Mouse (Mus musculus): ENCODE measurements around the gene Gm20498.
A peak's percentile ranks its signal among the peaks of the same experiment; 100 is the strongest.
"Not testable (repeated sequence)": the region's sequence is repeated elsewhere in the genome, so short reads cannot be mapped to it uniquely, and the experiment has no call there.

Gm20498 gene

GRCm38 (mm10) chr12:81532316-81533028 is at the start of gene Gm20498, which contains the start of gene Synj2bp:
TSS of gene Gm20498 (minus strand) at chr12:81532905.
TSS of gene Synj2bp (minus strand) at chr12:81532911.
- DNase-seq: peak; percentile 82

- no peak for DNase-seq
Observed at GRCm38 (mm10) chr12:81568374-81568773, 35.7 kb upstream of the Gm20498 start, which contains the start of gene Adam21. TSS of gene Adam21 (minus strand) at chr12:81568474.

- DNase-seq: no peak
Observed at GRCm38 (mm10) chr12:81567931-81568330, 35.2 kb upstream of the Gm20498 start.

- no peak for DNase-seq
Observed at GRCm38 (mm10) chr12:81564173-81564572, 31.5 kb upstream of the Gm20498 start.

- DNase-seq: no peak
Observed at GRCm38 (mm10) chr12:81549286-81549685, 16.6 kb upstream of the Gm20498 start.

- no peak for DNase-seq
Observed at GRCm38 (mm10) chr12:81547163-81547562, 14.5 kb upstream of the Gm20498 start.

- DNase-seq: no peak
Observed at GRCm38 (mm10) chr12:81533029-81533419, 319 bp upstream of the Gm20498 start.

- not testable (repeated sequence) for DNase-seq
Observed at GRCm38 (mm10) chr12:81530587-81530986, 2.1 kb downstream of the Gm20498 start.

GRCm38 (mm10) chr12:81496906-81497305 is 35.8 kb downstream of the Gm20498 start:
- DNase-seq: not testable (repeated sequence)

GRCm38 (mm10) chr12:81490491-81490890 is 42.2 kb downstream of the Gm20498 start:
- no peak for DNase-seq

GRCm38 (mm10) chr12:81485311-81485710 is 47.4 kb downstream of the Gm20498 start:
- no peak for DNase-seq

GRCm38 (mm10) chr12:81484727-81485191 is 47.9 kb downstream of the Gm20498 start, which contains the start of gene Cox16:
TSS of gene Cox16 (minus strand) at chr12:81485127.
- peak; percentile 85 for DNase-seq

GRCm38 (mm10) chr12:81484212-81484611 is 48.5 kb downstream of the Gm20498 start:
- no peak for DNase-seq

GRCm38 (mm10) chr12:81483656-81484055 is 49.0 kb downstream of the Gm20498 start:
- no peak for DNase-seq

- not testable (repeated sequence) for DNase-seq
Observed at GRCm38 (mm10) chr12:81459051-81459450, 73.7 kb downstream of the Gm20498 start.

GRCm38 (mm10) chr12:81438985-81439384 is 93.7 kb downstream of the Gm20498 start:
- not testable (repeated sequence) for DNase-seq

GRCm38 (mm10) chr12:81434778-81435177 is 97.9 kb downstream of the Gm20498 start:
- not testable (repeated sequence) for DNase-seq

- DNase-seq: no peak
Observed at GRCm38 (mm10) chr12:81421846-81422245, 110.9 kb downstream of the Gm20498 start, which contains the start of gene Adam4. TSS of gene Adam4 (minus strand) at chr12:81421946.

- no peak for DNase-seq
Observed at GRCm38 (mm10) chr12:81413211-81413610, 119.5 kb downstream of the Gm20498 start.

GRCm38 (mm10) chr12:81408966-81409365 is 123.7 kb downstream of the Gm20498 start:
- DNase-seq: no peak

- peak; percentile 71 for DNase-seq
Observed at GRCm38 (mm10) chr12:81402187-81402586, 130.5 kb downstream of the Gm20498 start.

- not testable (repeated sequence) for DNase-seq
Observed at GRCm38 (mm10) chr12:81379364-81379763, 153.3 kb downstream of the Gm20498 start, which contains the start of gene Gm4787. TSS of gene Gm4787 (minus strand) at chr12:81379464.

- no peak for DNase-seq
Observed at GRCm38 (mm10) chr12:81333841-81334240, 198.9 kb downstream of the Gm20498 start.

- DNase-seq: peak; percentile 8
Observed at GRCm38 (mm10) chr12:81332875-81333421, 199.8 kb downstream of the Gm20498 start, which contains the start of gene Slc8a3. TSS of gene Slc8a3 (minus strand) at chr12:81333180.

Data from lung, postnatal 14 days (tissue).